Mouse (Mus musculus): Measurements from ENCODE around the gene Spin1. TPM values are rescaled to one million over a fixed set of nuclear protein-coding genes. Genes with fewer than 3 reads are reported as not detected.
A peak's percentile ranks its signal among the peaks of the same experiment; 100 is the strongest.

Spin1 gene
- polyA plus RNA-seq, 1 experiment from 2014 or later = 127 TPM

DNA sequence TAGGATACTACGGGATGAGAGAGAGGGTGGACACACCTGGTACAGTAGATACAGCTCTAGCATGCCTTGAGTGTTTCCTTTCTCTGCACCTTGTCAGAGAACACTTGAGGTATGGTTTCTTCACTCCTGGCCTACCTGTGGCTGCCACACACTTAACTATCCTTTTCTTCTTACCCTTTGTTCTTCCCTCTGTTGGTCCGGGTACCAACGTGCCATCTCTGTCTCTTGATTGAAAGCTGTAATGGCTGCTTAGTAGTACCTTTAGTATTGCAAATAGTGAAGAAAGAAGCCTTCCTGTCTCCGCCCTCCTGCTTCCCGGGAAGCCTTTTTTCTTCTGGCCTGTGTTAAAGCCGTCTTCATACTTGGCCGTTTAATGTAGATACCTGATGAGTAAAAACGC is 24.7 kb downstream of the Spin1 start:
- H3K9me3 ChIP-seq (replicated peaks) = no peaks in the 10 kb centered on the region
- peaks cover 76% of the 10 kb centered on the region for H3K36me3 ChIP-seq
- H3K4me1 ChIP-seq = peaks cover 26% of the 10 kb centered on the region
- no peak overlapping the region for H3K27ac ChIP-seq
- no peaks in the 10 kb centered on the region for H3K27me3 ChIP-seq (ENCODE audit: low read depth, poor library complexity, severe bottlenecking)
- H3K4me3 ChIP-seq = no peak overlapping the region
- WGBS = 80% methylated on average over 8 of the region's 8 CpGs
- no peak for DNase-seq (ENCODE audit: low spot score)

DNA sequence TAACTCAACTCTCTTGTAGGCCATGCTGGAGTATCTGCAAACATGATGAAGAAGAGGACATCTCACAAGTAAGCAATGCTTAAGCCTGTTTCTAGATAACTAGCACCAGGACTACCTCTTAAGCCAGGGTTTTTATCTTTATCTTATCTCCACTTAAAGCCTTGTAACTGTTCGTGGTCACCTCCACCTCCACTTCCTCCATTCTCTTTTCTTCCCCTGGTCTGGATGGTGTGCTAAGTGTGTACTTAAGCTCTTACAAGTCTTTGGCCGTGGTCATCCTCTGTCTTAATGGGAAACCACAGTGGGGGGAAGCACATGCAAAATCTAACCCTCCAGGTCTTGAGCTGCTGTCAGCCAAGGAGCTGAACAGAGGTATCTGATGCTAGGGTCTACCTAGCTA is 27.2 kb downstream of the Spin1 start:
- H3K27me3 ChIP-seq (ENCODE audit: low read depth, poor library complexity, severe bottlenecking) = no peaks in the 10 kb centered on the region
- peaks cover 95% of the 10 kb centered on the region for H3K36me3 ChIP-seq
- no peak for DNase-seq (ENCODE audit: low spot score)
- no peak overlapping the region for H3K27ac ChIP-seq
- no peak overlapping the region for H3K4me3 ChIP-seq
- H3K4me1 ChIP-seq = peaks cover 6% of the 10 kb centered on the region
- no peaks in the 10 kb centered on the region for H3K9me3 ChIP-seq (replicated peaks)
- WGBS = 92% methylated on average over 2 of the region's 2 CpGs

DNA sequence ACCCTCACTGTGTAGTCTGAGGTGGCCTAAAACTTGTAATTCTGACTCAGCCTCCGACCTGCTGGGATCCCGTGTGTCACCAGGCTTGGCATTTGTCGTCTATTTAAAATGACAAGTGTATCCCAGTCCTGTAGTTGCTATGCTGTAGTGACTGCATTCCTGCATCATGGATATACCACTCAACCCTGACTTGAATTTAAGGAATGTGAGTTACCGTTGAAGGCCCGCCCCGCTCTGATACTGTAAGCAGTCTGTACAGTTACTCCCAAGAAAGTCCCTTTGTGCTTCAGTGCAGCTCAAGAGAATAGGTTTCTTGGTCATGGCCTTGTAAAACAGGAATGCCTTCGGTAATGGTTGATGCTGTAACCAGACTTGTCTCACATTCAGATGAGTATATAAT is 27.7 kb downstream of the Spin1 start:
- Histone ChIP-seq H3K27me3 (ENCODE audit: low read depth, poor library complexity, severe bottlenecking) (no peaks in the 10 kb centered on the region), H3K27ac (no peak overlapping the region), H3K36me3 (peaks cover 95% of the 10 kb centered on the region), H3K4me3 (no peak overlapping the region), H3K4me1 (peaks cover 4% of the 10 kb centered on the region), H3K9me3 (replicated peaks) (no peaks in the 10 kb centered on the region)
- DNase-seq (ENCODE audit: low spot score) = no peak
- WGBS = 95% methylated on average over 7 of the region's 7 CpGs

DNA sequence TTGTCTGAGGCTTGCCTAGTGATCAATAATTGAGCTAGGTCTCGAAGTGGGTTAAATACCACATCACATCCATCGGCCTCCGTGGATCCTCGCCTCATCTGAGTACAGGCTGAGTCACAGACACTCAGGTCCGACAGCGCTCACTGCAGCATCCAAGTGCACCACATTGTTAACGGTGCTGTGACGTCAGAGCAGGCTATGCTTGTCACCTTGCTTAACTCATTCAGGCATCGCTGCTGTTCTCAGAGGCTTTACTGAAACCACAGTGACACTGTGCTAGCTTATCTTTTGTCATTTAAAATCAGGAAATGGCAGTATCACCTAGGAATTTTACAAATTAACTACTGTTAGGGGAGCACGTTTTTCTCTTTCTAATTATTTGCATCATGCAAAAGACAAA is 30.5 kb downstream of the Spin1 start:
- DNase-seq (ENCODE audit: low spot score) = no peak
- 89% methylated on average over 10 of the region's 10 CpGs for WGBS
- Histone ChIP-seq H3K36me3 (peaks cover 94% of the 10 kb centered on the region), H3K9me3 (replicated peaks) (no peaks in the 10 kb centered on the region), H3K27me3 (ENCODE audit: low read depth, poor library complexity, severe bottlenecking) (no peaks in the 10 kb centered on the region), H3K27ac (no peak overlapping the region), H3K4me3 (no peak overlapping the region), H3K4me1 (no peaks in the 10 kb centered on the region)

DNA sequence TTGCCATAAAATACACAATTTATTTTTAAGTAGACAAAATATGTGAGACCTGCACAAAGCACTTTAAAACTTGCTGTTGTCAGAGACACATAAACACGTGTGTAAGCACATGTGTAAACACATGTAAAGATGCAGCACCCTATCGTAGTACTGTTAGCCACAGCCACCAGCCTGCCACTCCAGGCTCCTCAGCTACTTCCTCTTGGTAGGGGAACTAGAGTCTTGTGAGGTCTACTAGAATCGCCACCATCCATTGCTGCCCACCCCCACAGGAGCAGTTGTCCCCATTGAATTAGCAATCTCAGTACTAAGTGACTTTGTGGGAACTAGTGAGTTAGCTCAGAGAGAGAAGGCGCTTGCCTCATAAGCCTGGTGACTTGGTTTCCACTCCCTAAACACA is 35.6 kb downstream of the Spin1 start:
- Histone ChIP-seq H3K4me1 (peaks cover 20% of the 10 kb centered on the region), H3K9me3 (replicated peaks) (no peaks in the 10 kb centered on the region), H3K27ac (no peak overlapping the region), H3K36me3 (peaks cover 81% of the 10 kb centered on the region), H3K4me3 (no peak overlapping the region), H3K27me3 (ENCODE audit: low read depth, poor library complexity, severe bottlenecking) (no peaks in the 10 kb centered on the region)
- 89% methylated on average over 4 of the region's 4 CpGs for WGBS
- DNase-seq (ENCODE audit: low spot score) = no peak

DNA sequence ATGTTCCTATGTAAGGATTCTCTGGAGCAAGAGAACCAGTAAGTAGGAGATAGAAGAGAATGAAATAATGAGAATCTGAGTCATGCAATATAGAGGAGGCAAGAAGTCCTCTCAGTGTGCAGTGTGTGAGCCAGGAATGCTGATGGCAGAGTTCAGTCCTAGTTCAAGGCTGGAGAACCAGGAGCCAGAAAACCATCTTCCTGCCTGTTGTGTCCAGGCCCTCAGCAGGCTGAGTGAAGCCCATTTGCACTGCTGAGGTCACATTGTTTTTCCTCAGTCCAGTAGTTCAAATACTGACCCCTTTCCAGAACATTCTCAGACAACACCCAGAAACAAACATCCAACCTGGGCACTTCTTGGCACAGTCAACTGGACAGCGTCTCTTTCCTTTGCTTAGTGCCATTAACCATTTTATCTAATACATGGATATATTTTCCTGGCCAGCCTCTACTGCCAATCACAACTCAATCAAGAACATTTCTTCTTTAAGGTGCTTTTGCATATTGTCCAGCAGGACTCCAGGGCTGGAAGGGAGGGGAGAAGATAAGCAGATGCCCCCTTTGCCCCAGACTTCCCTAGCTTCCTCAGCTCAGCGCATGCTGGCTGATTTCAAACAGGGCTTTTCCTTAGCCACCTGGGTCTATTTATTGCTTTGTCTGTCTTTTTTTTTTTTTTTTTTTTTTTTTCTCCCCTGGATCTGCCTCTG is 36.5 kb downstream of the Spin1 start:
- H3K27ac ChIP-seq = peak overlapping the region; percentile 21; the same call in 1 of the 2 replicates
- H3K36me3 ChIP-seq = peaks cover 80% of the 10 kb centered on the region
- peaks cover 20% of the 10 kb centered on the region for H3K4me1 ChIP-seq
- no peak overlapping the region for H3K4me3 ChIP-seq
- H3K9me3 ChIP-seq (replicated peaks) = no peaks in the 10 kb centered on the region
- 73% methylated on average over 2 of the region's 2 CpGs for WGBS
- no peak for DNase-seq (ENCODE audit: low spot score)
- H3K27me3 ChIP-seq (ENCODE audit: low read depth, poor library complexity, severe bottlenecking) = no peaks in the 10 kb centered on the region

DNA sequence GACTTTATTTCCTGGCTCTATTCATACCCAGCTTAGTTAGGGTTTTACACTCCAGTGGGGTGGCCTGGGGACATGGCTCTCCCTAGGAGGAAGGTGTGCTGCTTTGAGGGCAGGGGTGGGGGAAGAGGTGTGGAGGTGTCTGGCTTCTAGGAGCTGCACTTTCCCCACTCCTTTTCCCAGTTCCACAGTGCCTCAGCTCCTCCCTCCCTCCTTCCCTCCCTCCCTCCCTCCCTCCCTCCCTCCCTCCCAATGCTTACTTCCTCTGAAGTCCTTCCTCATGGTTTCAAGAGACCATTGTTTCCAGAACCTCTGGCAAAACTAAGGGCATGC is 37.0 kb downstream of the Spin1 start:
- H3K4me1 ChIP-seq = peaks cover 20% of the 10 kb centered on the region
- H3K27me3 ChIP-seq (ENCODE audit: low read depth, poor library complexity, severe bottlenecking) = no peaks in the 10 kb centered on the region
- no peak for DNase-seq (ENCODE audit: low spot score)
- H3K4me3 ChIP-seq = no peak overlapping the region
- 0 out of 2 replicates have a peak overlapping the region, but pooled peaks have one; percentile 31 for H3K27ac ChIP-seq
- no peaks in the 10 kb centered on the region for H3K9me3 ChIP-seq (replicated peaks)
- H3K36me3 ChIP-seq = peaks cover 80% of the 10 kb centered on the region

DNA sequence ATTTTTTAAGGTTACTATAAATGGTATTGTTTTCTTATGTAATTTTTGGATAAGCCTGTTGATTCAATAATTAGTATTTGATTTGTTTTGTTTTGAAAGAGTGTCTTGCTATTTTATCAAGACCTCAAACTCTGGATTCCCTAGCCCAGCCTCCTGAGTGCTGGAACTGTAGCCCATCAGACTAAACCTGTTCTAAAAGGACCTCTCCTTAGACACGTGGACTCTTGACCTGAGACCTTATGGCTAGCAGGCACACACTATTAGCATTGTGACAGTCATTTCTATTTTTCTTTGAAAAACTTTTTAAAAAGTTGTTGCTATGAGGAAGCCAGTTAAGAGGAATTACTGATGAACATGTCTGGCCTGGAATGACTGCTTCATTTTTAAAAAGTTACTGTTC is 46.4 kb downstream of the Spin1 start:
- Histone ChIP-seq H3K9me3 (replicated peaks) (no peaks in the 10 kb centered on the region), H3K4me3 (no peak overlapping the region), H3K27me3 (ENCODE audit: low read depth, poor library complexity, severe bottlenecking) (no peaks in the 10 kb centered on the region), H3K4me1 (no peaks in the 10 kb centered on the region), H3K27ac (no peak overlapping the region), H3K36me3 (peaks cover 86% of the 10 kb centered on the region)
- no peak for DNase-seq (ENCODE audit: low spot score)
- 89% methylated on average over 1 of the region's 1 CpGs for WGBS

DNA sequence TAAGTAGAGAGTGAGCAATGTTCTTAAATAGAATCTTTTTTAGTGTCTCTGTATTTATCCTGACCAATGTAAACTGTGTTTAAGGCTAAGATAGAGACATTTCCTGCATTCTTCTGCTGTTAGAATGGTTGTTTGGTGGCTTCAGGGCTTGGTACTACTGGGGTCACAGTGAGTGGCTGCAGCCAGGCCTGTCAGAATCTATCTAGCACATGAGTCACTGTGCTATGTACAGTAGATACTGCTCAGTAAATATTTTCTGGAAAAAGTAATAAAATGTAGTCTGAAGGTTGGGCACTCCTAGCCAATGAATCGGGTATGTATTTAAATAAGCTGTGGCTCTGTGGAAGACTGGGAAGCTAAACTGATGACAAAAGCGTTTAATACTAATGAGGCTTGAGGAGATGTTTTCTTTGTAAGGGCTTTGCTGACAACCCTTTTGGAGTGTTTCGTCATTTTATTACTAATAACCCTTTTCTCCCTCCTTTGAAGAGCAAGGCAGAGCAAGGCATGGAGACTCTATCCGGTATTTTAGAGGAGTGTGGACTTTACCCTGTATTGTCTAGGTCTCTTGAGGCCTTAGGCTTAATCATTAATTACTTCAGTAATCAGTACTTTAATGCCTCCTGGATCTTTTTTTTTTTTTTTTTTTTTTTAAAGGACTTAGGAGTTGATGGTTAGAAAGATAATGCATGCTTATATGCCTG is 52.4 kb downstream of the Spin1 start:
- WGBS = 93% methylated on average over 4 of the region's 4 CpGs
- no peak overlapping the region for H3K4me3 ChIP-seq
- H3K9me3 ChIP-seq (replicated peaks) = no peaks in the 10 kb centered on the region
- no peaks in the 10 kb centered on the region for H3K27me3 ChIP-seq (ENCODE audit: low read depth, poor library complexity, severe bottlenecking)
- H3K4me1 ChIP-seq = no peaks in the 10 kb centered on the region
- no peak for DNase-seq (ENCODE audit: low spot score)
- H3K27ac ChIP-seq = no peak overlapping the region
- H3K36me3 ChIP-seq = peaks cover 81% of the 10 kb centered on the region

DNA sequence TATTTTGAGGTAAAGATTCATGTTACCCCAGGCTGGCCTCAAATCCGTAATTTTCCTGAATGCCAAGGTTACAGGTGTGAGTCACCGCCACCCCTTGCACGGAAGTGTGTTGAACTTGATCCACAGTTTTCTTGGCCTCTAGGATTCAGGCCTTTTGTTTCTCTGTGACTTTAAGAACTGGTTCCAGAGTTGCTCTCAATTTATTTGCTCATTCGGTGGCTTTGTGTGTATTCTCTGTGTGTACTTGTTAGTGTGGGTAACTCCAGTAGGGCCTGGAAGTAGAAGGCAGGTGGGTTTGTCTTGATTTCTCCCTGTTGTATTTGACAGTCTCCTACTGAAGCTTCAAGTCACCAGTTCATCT is 53.0 kb downstream of the Spin1 start:
- H3K9me3 ChIP-seq (replicated peaks) = no peaks in the 10 kb centered on the region
- DNase-seq (ENCODE audit: low spot score) = no peak
- no peak overlapping the region for H3K27ac ChIP-seq
- no peaks in the 10 kb centered on the region for H3K27me3 ChIP-seq (ENCODE audit: low read depth, poor library complexity, severe bottlenecking)
- peaks cover 81% of the 10 kb centered on the region for H3K36me3 ChIP-seq
- 94% methylated on average over 4 of the region's 4 CpGs for WGBS
- no peaks in the 10 kb centered on the region for H3K4me1 ChIP-seq
- H3K4me3 ChIP-seq = no peak overlapping the region

DNA sequence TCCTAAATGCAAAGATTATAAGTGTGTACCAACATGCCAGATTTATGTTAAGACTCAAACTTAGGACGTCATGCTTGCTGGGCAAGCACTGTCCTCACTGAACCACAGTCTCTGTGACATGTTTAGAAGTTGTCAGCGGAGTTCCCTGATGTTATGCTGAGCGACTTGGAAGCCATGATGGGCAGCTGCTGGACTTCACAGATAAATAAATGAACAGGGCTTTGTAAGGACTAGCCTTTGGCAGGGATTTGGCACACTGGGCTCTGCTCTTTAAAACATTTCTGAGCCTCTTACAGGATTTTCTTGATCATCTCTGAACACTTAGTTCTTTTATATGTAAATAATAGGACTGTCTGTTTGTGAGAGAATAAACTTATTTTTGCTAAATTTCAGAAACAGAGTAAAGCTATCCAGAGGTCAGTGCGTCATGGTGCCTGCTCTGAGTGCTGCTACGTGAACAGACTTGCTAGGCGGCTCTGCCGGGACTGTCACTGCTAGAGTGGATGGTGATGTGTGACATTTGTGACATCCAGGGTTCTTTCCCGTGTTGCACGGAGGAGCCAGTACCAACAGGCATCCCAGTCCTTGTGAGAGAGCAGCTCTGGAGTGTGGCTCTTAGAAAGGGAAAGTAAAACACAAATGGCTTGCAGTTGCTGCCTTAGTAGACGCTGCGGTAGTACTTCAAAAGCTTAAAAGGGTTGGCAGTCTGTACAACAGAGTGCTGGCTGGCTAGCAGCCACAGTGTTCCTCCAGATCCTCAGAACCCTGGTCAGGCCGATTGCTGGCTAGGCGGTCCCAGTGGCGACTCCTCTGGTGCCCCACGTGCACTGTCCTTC is 54.7 kb downstream of the Spin1 start:
- WGBS = 93% methylated on average over 15 of the region's 15 CpGs
- H3K9me3 ChIP-seq (replicated peaks) = no peaks in the 10 kb centered on the region
- DNase-seq (ENCODE audit: low spot score) = no peak
- no peaks in the 10 kb centered on the region for H3K27me3 ChIP-seq (ENCODE audit: low read depth, poor library complexity, severe bottlenecking)
- no peak overlapping the region for H3K4me3 ChIP-seq
- H3K27ac ChIP-seq = no peak overlapping the region
- H3K4me1 ChIP-seq = no peaks in the 10 kb centered on the region
- peaks cover 75% of the 10 kb centered on the region for H3K36me3 ChIP-seq

DNA sequence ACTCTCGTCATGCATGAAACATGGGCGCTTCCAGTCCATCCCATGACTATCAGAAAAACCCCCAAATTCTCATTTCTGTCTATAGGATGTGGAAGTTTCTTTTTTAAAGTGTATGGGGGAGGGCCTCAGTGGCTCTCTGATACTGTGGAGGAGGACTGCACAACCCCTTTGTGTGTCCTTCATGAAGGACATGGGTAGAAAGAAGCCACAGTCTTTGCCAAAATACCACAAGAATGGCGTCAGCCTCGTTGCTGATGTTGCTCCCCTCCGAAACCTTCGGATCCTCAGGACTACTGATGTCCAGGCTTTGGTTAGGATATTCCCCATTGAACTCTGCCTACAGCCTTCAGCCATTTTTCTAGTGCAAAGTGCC is 55.3 kb downstream of the Spin1 start:
- DNase-seq (ENCODE audit: low spot score) = no peak
- Histone ChIP-seq H3K27me3 (ENCODE audit: low read depth, poor library complexity, severe bottlenecking) (no peaks in the 10 kb centered on the region), H3K4me3 (no peak overlapping the region), H3K4me1 (no peaks in the 10 kb centered on the region), H3K36me3 (peaks cover 69% of the 10 kb centered on the region), H3K9me3 (replicated peaks) (no peaks in the 10 kb centered on the region), H3K27ac (no peak overlapping the region)
- 97% methylated on average over 6 of the region's 6 CpGs for WGBS

DNA sequence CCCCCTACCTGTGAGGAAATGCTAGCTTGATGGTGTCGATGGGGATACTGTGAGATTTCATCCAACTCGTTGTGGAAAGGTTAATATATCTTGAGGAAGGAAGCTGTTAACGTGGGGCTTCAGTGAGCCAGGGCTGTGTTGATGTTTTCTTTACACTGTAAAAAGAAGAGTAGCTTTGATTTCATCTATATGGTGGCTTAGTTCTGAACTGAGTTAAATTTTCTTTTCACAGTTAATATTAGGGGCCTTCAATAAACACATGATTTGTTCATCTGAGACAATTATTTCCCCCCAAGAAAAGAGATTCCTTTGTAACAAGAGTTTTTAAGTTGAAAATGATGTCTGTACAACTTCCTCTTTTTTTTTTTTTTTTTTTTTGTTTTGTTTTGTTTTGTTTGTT is 56.6 kb downstream of the Spin1 start:
- Histone ChIP-seq H3K9me3 (replicated peaks) (no peaks in the 10 kb centered on the region), H3K4me1 (peaks cover 4% of the 10 kb centered on the region; the same call in 1 of the 2 replicates), H3K27me3 (ENCODE audit: low read depth, poor library complexity, severe bottlenecking) (no peaks in the 10 kb centered on the region), H3K27ac (no peak overlapping the region), H3K4me3 (no peak overlapping the region), H3K36me3 (peaks cover 71% of the 10 kb centered on the region)
- DNase-seq (ENCODE audit: low spot score) = no peak
- 87% methylated on average over 3 of the region's 3 CpGs for WGBS

All from limb, embryonic 10.5 days (tissue).